Mouse (Mus musculus) cortical plate, adult 2 months (tissue): Measurements from ENCODE around the gene Traf3ip1.

Experiments
- CTCF ChIP-seq: fragments of 200-500 bp; IDR thresholded peaks from 2 replicates; pipeline ENCODE4 v1.5.1; 2011; ENCODE audit warnings: mild to moderate bottlenecking, control low read depth, low read length; ENCODE audit not compliant: insufficient read depth; ENCODE audit errors: extremely low read depth
- POLR2A ChIP-seq: fragments of 200-500 bp; IDR thresholded peaks from 2 replicates; pipeline ENCODE4 v1.6.1; 2011; ENCODE audit warnings: mild to moderate bottlenecking, low read length, control low read depth; ENCODE audit not compliant: insufficient read depth; ENCODE audit errors: extremely low read depth

DNA sequence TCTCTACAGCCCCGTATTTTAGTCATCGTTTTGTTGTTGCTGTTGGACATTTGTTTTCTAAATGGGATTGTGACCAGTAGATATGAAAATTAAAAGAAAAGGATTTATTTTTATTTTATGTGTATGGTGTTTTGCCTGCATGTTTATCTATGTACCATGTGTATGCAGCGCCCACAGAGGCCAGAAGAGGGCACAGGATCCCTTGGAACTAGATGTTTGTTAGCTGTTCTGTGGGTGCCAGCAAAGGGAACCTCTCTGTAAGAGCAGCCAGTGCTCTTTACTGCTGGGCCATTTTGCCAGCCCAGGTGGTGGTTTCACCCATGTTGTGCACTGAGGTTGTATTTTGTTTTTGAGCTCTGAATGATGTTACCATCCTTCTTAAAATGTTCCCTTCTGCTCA is 79.8 kb downstream of the Traf3ip1 start:
- peak; percentile 74 for TF ChIP-seq CTCF
- no peak for TF ChIP-seq POLR2A
